Mouse (Mus musculus) forebrain, postnatal 0 days (tissue): Measurements from ENCODE around the gene Pigk. TPM values are rescaled to one million over a fixed set of nuclear protein-coding genes. Genes with fewer than 3 reads are reported as not detected.

Source experiments
- ATAC-seq: fragments of 200-750 bp; cut with Nextera tagmentation; 2 replicates; pipeline ENCODE4 v1.8.0; 2017; ENCODE audit warnings: mild to moderate bottlenecking, moderate library complexity
- DNase-seq: peaks from one replicate; pipeline ENCODE4 v3.0.0-alpha.2; 2015
- H3K27ac ChIP-seq: fragments of 300-500 bp; sonication (generic); 2 replicates; pipeline ENCODE4 v1.5.1; 2014; ENCODE audit warnings: low read depth, mild to moderate bottlenecking, antibody characterized with exemption, low read length, moderate library complexity, mixed read lengths
- H3K27me3 ChIP-seq: fragments of 300-500 bp; sonication (generic); 2 replicates; pipeline ENCODE4 v1.6.1; 2014; ENCODE audit warnings: mild to moderate bottlenecking, low read length, mixed read lengths; ENCODE audit not compliant: insufficient read depth
- H3K36me3 ChIP-seq: fragments of 300-500 bp; sonication (generic); 2 replicates; pipeline ENCODE4 v1.6.1; 2014; ENCODE audit warnings: mild to moderate bottlenecking, moderate library complexity; ENCODE audit not compliant: insufficient read depth
- H3K4me1 ChIP-seq: fragments of 300-500 bp; sonication (generic); 2 replicates; pipeline ENCODE4 v1.6.1; 2014; ENCODE audit warnings: antibody characterized with exemption; ENCODE audit not compliant: insufficient read depth
- H3K4me2 ChIP-seq: fragments of 300-500 bp; sonication (generic); 2 replicates; pipeline ENCODE4 v1.6.1; 2014; ENCODE audit warnings: low read depth, mild to moderate bottlenecking, moderate library complexity
- H3K4me3 ChIP-seq: fragments of 300-500 bp; sonication (generic); 2 replicates; pipeline ENCODE4 v1.5.1; 2014; ENCODE audit warnings: low read depth, low read length, mixed read lengths
- H3K9ac ChIP-seq: fragments of 300-500 bp; sonication (generic); 2 replicates; pipeline ENCODE4 v1.6.1; 2014; ENCODE audit warnings: mild to moderate bottlenecking
- H3K9me3 ChIP-seq: fragments of 300-500 bp; sonication (generic); 2 replicates; pipeline ENCODE4 v1.6.1; 2016; ENCODE audit warnings: low read length
- CTCF ChIP-seq: sonication (generic); IDR thresholded peaks from 2 replicates; pipeline ENCODE4 v1.5.1; 2016; ENCODE audit warnings: antibody characterized with exemption, control low read depth, low read depth
- WGBS: fragments of 180-500 bp; shearing (Covaris S2); extraction: QIAGEN DNeasy Blood & Tissue Kit; methylation state at CpG from one replicate; pipeline ENCODE4 v1.1.7; 2014; 5-methylcytosine and 5-hydroxymethylcytosine counted together
- polyA plus RNA-seq: library from polyadenylated mRNA; unstranded; fragments of >200 nt; fragmentation: Nextera tagmentation; extraction: Ambion mirVana; gene quantifications from 2 replicates; pipeline ENCODE4 v1.2.1, GENCODE M21; 2015
- total RNA-seq: library from RNA; depleted of rRNA; stranded (reverse); fragments of >200 nt; gene quantifications from 2 replicates; pipeline ENCODE4 v1.2.3, GENCODE M21; 2014

Gene Pigk
- total and polyA plus RNA-seq, 2 experiments from 2014 or later, result 31.8 to 46.0 TPM

GRCm38 (mm10) chr3:152951634-152952545 is 238.0 kb downstream of the Pigk start:
- Histone ChIP-seq H3K4me2 (no peak overlapping the region), H3K36me3 (no peaks in the 10 kb centered on the region), H3K27me3 (no peaks in the 10 kb centered on the region), H3K4me1 (no peaks in the 10 kb centered on the region; the same call in 1 of the 2 replicates), H3K27ac (no peak overlapping the region), H3K9ac (no peak overlapping the region), H3K9me3 (no peaks in the 10 kb centered on the region), H3K4me3 (no peak overlapping the region)
- DNase-seq (no peak), ATAC-seq (peak; percentile 55; the same call in 1 of the 2 replicates)
- 74% methylated on average over 11 of the region's 11 CpGs for WGBS
- TF ChIP-seq CTCF, result no peak

GRCm38 (mm10) chr3:152956038-152956437 is 242.1 kb downstream of the Pigk start:
- TF ChIP-seq CTCF, result no peak
- Histone ChIP-seq H3K9me3 (no peaks in the 10 kb centered on the region), H3K36me3 (no peaks in the 10 kb centered on the region), H3K9ac (no peak overlapping the region), H3K27me3 (no peaks in the 10 kb centered on the region), H3K4me1 (0 out of 2 replicates have a peak, but pooled peaks cover 6% of the 10 kb centered on the region), H3K4me3 (no peak overlapping the region), H3K27ac (no peak overlapping the region), H3K4me2 (no peak overlapping the region)
- DNase-seq (no peak), ATAC-seq (no peak)
- WGBS, result 87% methylated on average over 5 of the region's 5 CpGs

GRCm38 (mm10) chr3:152956771-152957170 is 242.9 kb downstream of the Pigk start:
- DNase-seq (no peak), ATAC-seq (no peak)
- Histone ChIP-seq H3K9me3 (no peaks in the 10 kb centered on the region), H3K4me3 (no peak overlapping the region), H3K27me3 (no peaks in the 10 kb centered on the region), H3K4me1 (0 out of 2 replicates have a peak, but pooled peaks cover 6% of the 10 kb centered on the region), H3K27ac (no peak overlapping the region), H3K9ac (no peak overlapping the region), H3K36me3 (no peaks in the 10 kb centered on the region), H3K4me2 (no peak overlapping the region)
- 88% methylated on average over 4 of the region's 4 CpGs for WGBS
- TF ChIP-seq CTCF, result no peak

GRCm38 (mm10) chr3:152958358-152959150 is 244.7 kb downstream of the Pigk start:
- H3K27ac ChIP-seq, result no peak overlapping the region
- H3K9me3 ChIP-seq, result no peaks in the 10 kb centered on the region
- H3K36me3 ChIP-seq, result no peaks in the 10 kb centered on the region
- 78% methylated on average over 11 of the region's 11 CpGs for WGBS
- H3K4me2 ChIP-seq, result no peak overlapping the region
- no peak overlapping the region for H3K9ac ChIP-seq
- TF ChIP-seq CTCF, result peak; percentile 80
- ATAC-seq (no peak), DNase-seq (peak; percentile 50)
- no peaks in the 10 kb centered on the region for H3K27me3 ChIP-seq
- 0 out of 2 replicates have a peak, but pooled peaks cover 6% of the 10 kb centered on the region for H3K4me1 ChIP-seq
- H3K4me3 ChIP-seq, result no peak overlapping the region

GRCm38 (mm10) chr3:152961855-152962376 is 248.0 kb downstream of the Pigk start:
- Histone ChIP-seq H3K9me3 (no peaks in the 10 kb centered on the region), H3K9ac (no peak overlapping the region), H3K27me3 (no peaks in the 10 kb centered on the region), H3K27ac (no peak overlapping the region), H3K36me3 (no peaks in the 10 kb centered on the region), H3K4me2 (no peak overlapping the region), H3K4me3 (no peak overlapping the region), H3K4me1 (0 out of 2 replicates have a peak, but pooled peaks cover 6% of the 10 kb centered on the region)
- TF ChIP-seq CTCF, result no peak
- WGBS, result 81% methylated on average over 10 of the region's 10 CpGs
- DNase-seq, result no peak
- ATAC-seq, result no peak

GRCm38 (mm10) chr3:152969774-152970347 is 256.0 kb downstream of the Pigk start:
- TF ChIP-seq CTCF, result peak; percentile 50
- peak; percentile 62 for DNase-seq
- Histone ChIP-seq H3K4me2 (no peak overlapping the region), H3K9ac (no peak overlapping the region), H3K27ac (no peak overlapping the region), H3K36me3 (no peaks in the 10 kb centered on the region), H3K4me3 (no peak overlapping the region), H3K27me3 (no peaks in the 10 kb centered on the region), H3K9me3 (no peaks in the 10 kb centered on the region), H3K4me1 (no peaks in the 10 kb centered on the region)
- peak; percentile 57 for ATAC-seq
- 62% methylated on average over 16 of the region's 16 CpGs for WGBS
